Mouse (Mus musculus) MEL (cell line): ENCODE data around the gene Prox2. TPM values are rescaled to one million over a fixed set of nuclear protein-coding genes. Genes with fewer than 3 reads are reported as not detected.

Experiments used
- DNase-seq: peaks from one replicate; pipeline ENCODE4 v3.0.0; 2011; ENCODE audit warnings: low read depth, low spot score
- H3K27ac ChIP-seq: 2 replicates; pipeline ENCODE4 v1.5.1; 2012; ENCODE audit warnings: low read depth, mild to moderate bottlenecking, control low read depth, low read length, moderate library complexity; ENCODE audit not compliant: control insufficient read depth
- H3K27me3 ChIP-seq, 2 experiments: fragments of 150-350 bp in 1 of 2; sonication (generic) in 1 of 2; 2 replicates each; pipeline ENCODE4 v1.6.1; 2012; ENCODE audit warnings: low read length in 2 of 2, mild to moderate bottlenecking in 2 of 2, improper control_type of control experiment in 1 of 2, moderate library complexity in 1 of 2; ENCODE audit not compliant: insufficient read depth in 2 of 2, control insufficient read depth in 1 of 2
- H3K36me3 ChIP-seq, 2 experiments: 2 replicates each; pipeline ENCODE4 v1.6.1; 2012 to 2014; ENCODE audit warnings: low read length in 2 of 2, improper control_type of control experiment in 1 of 2, inconsistent platforms in 1 of 2, mild to moderate bottlenecking in 1 of 2; ENCODE audit not compliant: insufficient read depth in 2 of 2, control insufficient read depth in 1 of 2
- H3K4me1 ChIP-seq, 2 experiments: fragments of 150-350 bp in 1 of 2; sonication (generic) in 1 of 2; 2 replicates each; pipeline ENCODE4 v1.6.1; 2012; ENCODE audit warnings: low read length in 2 of 2, improper control_type of control experiment in 1 of 2, mild to moderate bottlenecking in 1 of 2; ENCODE audit not compliant: insufficient read depth in 2 of 2, control insufficient read depth in 1 of 2
- H3K4me3 ChIP-seq, 2 experiments: fragments of 150-350 bp in 1 of 2; sonication (generic) in 1 of 2; 2 replicates each; pipeline ENCODE4 v1.5.1; 2012; ENCODE audit warnings: low read depth in 2 of 2, low read length in 2 of 2, mild to moderate bottlenecking in 2 of 2, moderate library complexity in 2 of 2, control low read depth in 1 of 2, improper control_type of control experiment in 1 of 2; ENCODE audit not compliant: control insufficient read depth in 1 of 2, insufficient read depth in 1 of 2
- H3K79me2 ChIP-seq: 2 replicates; pipeline ENCODE4 v1.6.1; 2012; ENCODE audit warnings: mild to moderate bottlenecking, low read length, moderate library complexity; ENCODE audit not compliant: control insufficient read depth, poor library complexity, insufficient read depth
- H3K9ac ChIP-seq: 2 replicates; pipeline ENCODE4 v1.6.1; 2012; ENCODE audit warnings: low read depth, mild to moderate bottlenecking, control low read depth, low read length, moderate library complexity; ENCODE audit not compliant: control insufficient read depth, poor library complexity, severe bottlenecking
- H3K9me3 ChIP-seq: fragments of 150-350 bp; sonication (generic); replicated peaks from 2 replicates; pipeline ENCODE4 v1.6.1; 2012; ENCODE audit warnings: mild to moderate bottlenecking, low read length, improper control_type of control experiment, moderate library complexity; ENCODE audit not compliant: insufficient read depth
- BHLHE40 ChIP-seq: IDR thresholded peaks from 2 replicates; pipeline ENCODE4 v1.6.1; 2012; ENCODE audit warnings: low read depth, mild to moderate bottlenecking, inconsistent platforms, low read length, improper control_type of control experiment, borderline replicate concordance
- CTCF ChIP-seq, 3 experiments: IDR thresholded peaks in 2 of 3; conservative IDR thresholded peaks in 1 of 3; 2 replicates each; pipeline ENCODE4 v1.5.1; 2011 to 2012; ENCODE audit warnings: low read length in 3 of 3, low read depth in 2 of 3, mild to moderate bottlenecking in 2 of 3, improper control_type of control experiment in 1 of 3, inconsistent platforms in 1 of 3, mixed read lengths in 1 of 3, moderate library complexity in 1 of 3; ENCODE audit not compliant: control insufficient read depth in 1 of 3, insufficient read depth in 1 of 3, poor library complexity in 1 of 3, severe bottlenecking in 1 of 3
- GATA1 ChIP-seq: IDR thresholded peaks from 2 replicates; pipeline ENCODE4 v1.6.1; 2011; ENCODE audit warnings: low read depth, low read length, improper control_type of control experiment
- HCFC1 ChIP-seq: IDR thresholded peaks from 2 replicates; pipeline ENCODE4 v1.6.1; 2012; ENCODE audit warnings: low read depth, mild to moderate bottlenecking, inconsistent platforms, low read length, improper control_type of control experiment, moderate library complexity
- MAX ChIP-seq: IDR thresholded peaks from 2 replicates; pipeline ENCODE4 v1.6.1; 2011; ENCODE audit warnings: low read length, improper control_type of control experiment
- MYB ChIP-seq: IDR thresholded peaks from 2 replicates; pipeline ENCODE4 v1.6.1; 2011; ENCODE audit warnings: mild to moderate bottlenecking, low read depth, low read length, improper control_type of control experiment
- POLR2AphosphoS2 ChIP-seq: IDR thresholded peaks from 2 replicates; pipeline ENCODE4 v1.6.1; 2011; ENCODE audit warnings: low read length, improper control_type of control experiment
- RCOR1 ChIP-seq: IDR thresholded peaks from 2 replicates; pipeline ENCODE4 v1.6.1; 2012; ENCODE audit warnings: low read depth, mild to moderate bottlenecking, inconsistent platforms, low read length, improper control_type of control experiment
- SMC3 ChIP-seq: IDR thresholded peaks from 2 replicates; pipeline ENCODE4 v1.6.1; 2011; ENCODE audit warnings: low read depth, low read length, improper control_type of control experiment
- ZMIZ1 ChIP-seq: IDR thresholded peaks from 2 replicates; pipeline ENCODE4 v1.6.1; 2012; ENCODE audit warnings: low read depth, mild to moderate bottlenecking, inconsistent platforms, low read length, improper control_type of control experiment, moderate library complexity
- polyA plus RNA-seq, 2 experiments: library from polyadenylated mRNA; stranded (reverse) in 1 of 2; unstranded in 1 of 2; fragments of >175 nt in 1 of 2; fragments of >200 nt in 1 of 2; gene quantifications; 2 replicates each; pipeline versions ENCODE4 v1.2.1 to v1.2.4; 2012; ENCODE audit warnings: low replicate concordance in 2 of 2, low read depth in 1 of 2; ENCODE audit not compliant: insufficient read length in 2 of 2, insufficient read depth in 1 of 2, missing spikeins in 1 of 2
- total RNA-seq: library from RNA; depleted of rRNA; stranded (reverse); fragments of 300-350 nt; gene quantifications from 2 replicates; pipeline ENCODE4 v1.2.3, GENCODE M21; 2012

The Prox2 gene
- total and polyA plus RNA-seq, 3 experiments, result 3.1 to 3.6 TPM; not detected in 1

- Histone ChIP-seq H3K79me2 (no peaks in the 10 kb centered on the region), H3K4me1 (no peaks in the 10 kb centered on the region), H3K36me3 (no peaks in the 10 kb centered on the region), H3K9ac (no peak overlapping the region), H3K4me3 (no peak overlapping the region), H3K9me3 (no peaks in the 10 kb centered on the region), H3K27me3 (no peaks in the 10 kb centered on the region), H3K27ac (no peak overlapping the region)
- no peak for DNase-seq
- no peak for TF ChIP-seq ZMIZ1
- TF ChIP-seq RCOR1, result no peak
- TF ChIP-seq GATA1, result no peak
- no peak for TF ChIP-seq MAX
- TF ChIP-seq HCFC1, result no peak
- no peak for TF ChIP-seq BHLHE40
Observed at GRCm38 (mm10) chr12:85140036-85140701, 29.6 kb upstream of the Prox2 start.

- Histone ChIP-seq H3K4me3 (no peak overlapping the region), H3K9me3 (no peaks in the 10 kb centered on the region), H3K4me1 (peaks cover 7 to 14% of the 10 kb centered on the region in 2 experiments), H3K9ac (no peak overlapping the region), H3K79me2 (no peaks in the 10 kb centered on the region), H3K36me3 (peaks cover 12 to 15% of the 10 kb centered on the region in 2 experiments), H3K27ac (no peak overlapping the region), H3K27me3 (no peaks in the 10 kb centered on the region)
- DNase-seq, result no peak
- TF ChIP-seq CTCF (IDR thresholded peaks at IDR 0.05 in 2 of 3, conservative IDR thresholded peaks at IDR 0.05 in 1 of 3; ENCODE audit: control insufficient read depth in 1 of 3, insufficient read depth in 1 of 3, low read depth in 2 of 3, low read length in 3 of 3, poor library complexity in 1 of 3, severe bottlenecking in 1 of 3), result peak in 2 of 3 experiments; percentile 2 to 8; a peak in 1 of 6 replicates
- TF ChIP-seq MYB, result no peak
Observed at GRCm38 (mm10) chr12:85136627-85137026, 26.1 kb upstream of the Prox2 start.

- DNase-seq, result no peak
- Histone ChIP-seq H3K36me3 (peaks cover 14 to 15% of the 10 kb centered on the region in 2 experiments), H3K27ac (no peak overlapping the region), H3K9ac (no peak overlapping the region), H3K4me1 (peaks cover 7 to 14% of the 10 kb centered on the region in 2 experiments), H3K27me3 (no peaks in the 10 kb centered on the region), H3K4me3 (no peak overlapping the region), H3K9me3 (no peaks in the 10 kb centered on the region), H3K79me2 (no peaks in the 10 kb centered on the region)
- TF ChIP-seq POLR2AphosphoS2, result peak; percentile 57; the same call in 1 of the 2 replicates
- no peak for TF ChIP-seq SMC3
Observed at GRCm38 (mm10) chr12:85135513-85136470, 25.2 kb upstream of the Prox2 start.
